Mouse (Mus musculus): ENCODE measurements around the gene Ankrd6. TPM values are rescaled to one million over a fixed set of nuclear protein-coding genes. Genes with fewer than 3 reads are reported as not detected.

The Ankrd6 gene
- total and polyA plus RNA-seq, 3 experiments, result 1.1 to 1.8 TPM; not detected in 1

DNA sequence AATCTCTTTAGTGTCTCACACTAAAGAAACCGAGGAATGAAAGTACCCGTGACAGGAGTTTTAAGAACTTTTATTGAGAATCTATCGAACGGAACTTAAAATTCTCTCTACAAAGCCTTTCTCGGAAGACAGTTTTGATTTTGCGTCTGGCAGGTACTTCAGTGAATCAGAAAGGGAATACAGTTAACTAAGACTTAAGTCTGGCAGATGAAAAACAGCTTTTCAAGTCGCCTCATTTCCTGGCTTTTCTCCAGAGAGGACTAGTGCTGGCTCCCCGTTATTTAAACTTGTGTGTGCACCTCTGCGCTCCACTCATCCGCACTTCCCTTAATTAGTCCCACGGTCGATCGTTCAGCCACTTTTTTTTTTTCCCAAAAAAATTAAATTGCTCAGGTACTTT, 33.6 kb upstream of the Ankrd6 start (continued):
- no peak for TF ChIP-seq USF1 (IDR thresholded peaks at IDR 0.05; ENCODE audit: low read depth, low read length)

DNA sequence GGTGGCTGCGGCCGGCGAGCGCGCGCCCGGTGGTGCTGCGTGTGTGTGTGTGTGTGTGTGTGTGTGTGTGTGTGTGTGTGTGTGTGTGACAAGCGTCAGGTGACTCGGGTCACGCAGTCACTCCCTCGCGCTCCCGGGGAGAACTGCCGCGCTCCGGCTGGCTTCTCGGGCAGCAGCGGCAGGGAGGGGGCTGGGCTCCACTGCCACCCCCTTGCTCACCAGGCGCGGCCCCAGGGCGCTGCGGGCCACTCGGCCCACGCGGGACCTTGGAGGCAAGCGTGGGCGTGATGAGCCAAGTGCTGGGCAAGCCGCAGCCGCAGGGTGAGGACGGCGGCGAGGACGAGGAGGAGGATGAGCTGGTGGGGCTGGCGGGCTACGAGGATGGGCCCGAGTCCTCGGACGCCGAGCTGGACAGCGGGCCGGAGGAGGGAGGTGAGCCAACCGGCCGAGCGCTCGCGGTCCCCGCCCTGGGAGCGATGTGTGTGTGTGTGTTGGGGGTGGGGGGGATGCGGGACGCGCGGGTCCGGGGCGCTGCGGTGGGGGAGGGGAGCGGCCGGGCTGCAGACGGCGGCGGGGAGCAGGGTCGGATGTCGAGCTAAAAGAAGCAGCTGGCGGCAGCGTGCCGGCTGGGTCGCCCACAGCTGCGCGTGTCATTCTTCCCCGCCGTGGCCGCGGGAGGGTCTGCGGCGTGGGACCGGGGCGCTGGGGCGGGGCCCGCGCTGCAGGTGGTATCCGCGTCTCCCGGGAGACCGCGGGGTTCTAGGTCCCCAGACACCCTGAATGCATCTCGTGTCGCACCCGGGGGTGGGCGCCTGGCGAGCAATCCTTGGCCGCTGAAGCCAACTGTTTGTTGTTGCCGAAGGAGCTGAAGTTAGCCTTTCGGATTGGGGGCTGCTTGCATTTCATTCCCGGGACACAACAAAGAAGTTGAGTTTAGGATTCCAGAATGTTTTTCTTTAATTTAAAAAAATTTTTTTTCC, 32.8 kb upstream of the Ankrd6 start:
- Histone ChIP-seq H3K4me1 (ENCODE audit: control insufficient read depth in 1 of 2, insufficient read depth in 2 of 2, low read length in 2 of 2) (peaks cover 0 to 12% of the 10 kb centered on the region in 2 experiments; a peak in 2 of 4 replicates), H3K27me3 (ENCODE audit: control insufficient read depth in 1 of 2, insufficient read depth in 2 of 2, low read length in 2 of 2) (no peaks in the 10 kb centered on the region), H3K79me2 (ENCODE audit: control insufficient read depth, insufficient read depth, low read length, poor library complexity) (no peaks in the 10 kb centered on the region), H3K9ac (ENCODE audit: control insufficient read depth, low read depth, low read length, poor library complexity, severe bottlenecking) (no peak overlapping the region), H3K36me3 (ENCODE audit: control insufficient read depth in 1 of 2, insufficient read depth in 2 of 2, low read length in 2 of 2) (peaks cover 0 to 11% of the 10 kb centered on the region in 2 experiments; a peak in 1 of 4 replicates), H3K4me3 (ENCODE audit: control insufficient read depth in 1 of 2, insufficient read depth in 1 of 2, low read depth in 2 of 2, low read length in 2 of 2) (no peak overlapping the region), H3K9me3 (replicated peaks; ENCODE audit: insufficient read depth, low read length) (no peaks in the 10 kb centered on the region), H3K27ac (ENCODE audit: control insufficient read depth, low read depth, low read length) (no peak overlapping the region)
- no peak for TF ChIP-seq SIN3A (IDR thresholded peaks at IDR 0.05; ENCODE audit: low read length)
- TF ChIP-seq CHD1 (IDR thresholded peaks at IDR 0.05; ENCODE audit: low read depth, low read length), result no peak
- TF ChIP-seq POLR2A (IDR thresholded peaks at IDR 0.05; ENCODE audit: control insufficient read depth in 1 of 2, insufficient read depth in 1 of 2, low read depth in 1 of 2, low read length in 2 of 2, poor library complexity in 1 of 2), result 0 out of 4 replicates have a peak, but pooled peaks of 1 of the 2 experiments have one; percentile 25
- TF ChIP-seq RAD21 (IDR thresholded peaks at IDR 0.05; ENCODE audit: low read depth, low read length), result no peak
- no peak for TF ChIP-seq NELFE (IDR thresholded peaks at IDR 0.05; ENCODE audit: low read depth, low read length)
- no peak for TF ChIP-seq USF2 (IDR thresholded peaks at IDR 0.05; ENCODE audit: borderline replicate concordance in 1 of 2, insufficient read depth in 1 of 2, low read depth in 1 of 2, low read length in 2 of 2)
- no peak for TF ChIP-seq CHD2 (IDR thresholded peaks at IDR 0.05; ENCODE audit: low read length)
- DNase-seq (ENCODE audit: low read depth, low spot score), result no peak

DNA sequence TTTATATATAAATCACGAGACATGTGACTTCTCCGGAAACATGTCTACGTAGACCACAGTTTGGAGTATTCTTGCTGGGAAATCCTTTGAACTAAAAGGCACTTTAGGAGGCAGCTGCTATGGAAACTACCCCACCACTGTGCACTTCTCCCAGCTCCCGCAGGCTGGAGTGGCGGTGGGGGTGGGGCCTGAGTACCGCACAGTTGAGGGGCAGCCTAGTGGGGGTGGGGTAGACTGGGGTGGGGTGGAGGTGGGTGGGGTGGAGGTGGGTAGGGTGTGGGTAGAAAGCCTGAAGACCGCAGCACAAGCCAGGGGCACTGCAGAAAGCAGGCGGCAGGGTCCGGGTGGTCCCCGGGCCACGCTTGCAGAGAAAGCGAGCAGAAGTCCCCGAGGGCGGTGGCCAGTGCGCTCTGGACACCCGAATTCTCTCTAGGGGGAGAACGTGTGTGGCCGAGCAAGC, 32.1 kb upstream of the Ankrd6 start, which contains the start of gene Rragd:
Gene Rragd, plus strand, starts transcription at position 322 of the 460 bp plus-strand sequence.
- Histone ChIP-seq H3K9ac (ENCODE audit: control insufficient read depth, low read depth, low read length, poor library complexity, severe bottlenecking) (no peak within 1 kb of the TSS), H3K27ac (ENCODE audit: control insufficient read depth, low read depth, low read length) (no peak within 1 kb of the TSS), H3K27me3 (ENCODE audit: control insufficient read depth in 1 of 2, insufficient read depth in 2 of 2, low read length in 2 of 2) (no peaks in the 10 kb centered on the region), H3K9me3 (replicated peaks; ENCODE audit: insufficient read depth, low read length) (no peaks in the 10 kb centered on the region), H3K4me3 (ENCODE audit: control insufficient read depth in 1 of 2, insufficient read depth in 1 of 2, low read depth in 2 of 2, low read length in 2 of 2) (no peak within 1 kb of the TSS), H3K36me3 (ENCODE audit: control insufficient read depth in 1 of 2, insufficient read depth in 2 of 2, low read length in 2 of 2) (peaks cover 0 to 8% of the 10 kb centered on the region in 2 experiments; a peak in 1 of 4 replicates), H3K4me1 (ENCODE audit: control insufficient read depth in 1 of 2, insufficient read depth in 2 of 2, low read length in 2 of 2) (peaks cover 0 to 12% of the 10 kb centered on the region in 2 experiments; a peak in 2 of 4 replicates), H3K79me2 (ENCODE audit: control insufficient read depth, insufficient read depth, low read length, poor library complexity) (no peaks in the 10 kb centered on the region)
- no peak for DNase-seq (ENCODE audit: low read depth, low spot score)
- TF ChIP-seq RAD21 (IDR thresholded peaks at IDR 0.05; ENCODE audit: low read depth, low read length) (no peak), CHD1 (IDR thresholded peaks at IDR 0.05; ENCODE audit: low read depth, low read length) (no peak), SMC3 (IDR thresholded peaks at IDR 0.05; ENCODE audit: low read depth, low read length) (no peak), MYB (IDR thresholded peaks at IDR 0.05; ENCODE audit: low read depth, low read length) (no peak), E2F4 (IDR thresholded peaks at IDR 0.05; ENCODE audit: borderline replicate concordance, low read depth, low read length) (no peak), MAFK (IDR thresholded peaks at IDR 0.05; ENCODE audit: borderline replicate concordance, low read depth, low read length) (no peak), MXI1 (IDR thresholded peaks at IDR 0.05; ENCODE audit: low read depth, low read length) (no peak)
